Mouse (Mus musculus) lung, adult 10 weeks (tissue): ENCODE data around the gene Olfr1243. TPM values are rescaled to one million over a fixed set of nuclear protein-coding genes. Genes with fewer than 3 reads are reported as not detected.

Experiments used
- polyA plus RNA-seq: library from polyadenylated mRNA; stranded (reverse); fragments of 350-450 nt; fragmentation: Illumina TruSeq; extraction: RNeasy Lipid Tissue Mini Kit (QIAGEN cat#74804); gene quantifications from one replicate; pipeline ENCODE4 v1.2.3, GENCODE M21; 2014; ENCODE audit warnings: low read depth, low replicate concordance; ENCODE audit not compliant: insufficient read depth

Gene Olfr1243
- not detected for polyA plus RNA-seq

DNA sequence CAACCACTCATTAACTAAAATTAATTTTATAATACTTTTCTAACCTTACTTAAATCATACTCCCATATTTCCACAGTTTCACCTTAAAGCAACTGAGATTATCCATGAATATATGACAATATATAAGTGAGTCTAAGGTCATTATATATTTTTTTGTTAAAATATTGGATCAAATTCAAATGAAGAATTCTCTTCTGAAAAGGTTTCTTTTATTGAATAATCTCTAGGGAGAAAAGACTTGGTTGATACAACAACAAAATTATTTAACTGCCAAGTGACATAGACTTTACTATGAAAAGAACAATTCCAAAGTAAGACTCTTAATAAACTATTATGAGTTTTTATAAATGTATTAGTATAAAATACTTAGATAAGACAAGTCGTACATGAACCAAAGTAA, at the start of gene Olfr1243:
Gene Olfr1243, minus strand, starts transcription at position 101 of the 400 bp plus-strand sequence.

DNA sequence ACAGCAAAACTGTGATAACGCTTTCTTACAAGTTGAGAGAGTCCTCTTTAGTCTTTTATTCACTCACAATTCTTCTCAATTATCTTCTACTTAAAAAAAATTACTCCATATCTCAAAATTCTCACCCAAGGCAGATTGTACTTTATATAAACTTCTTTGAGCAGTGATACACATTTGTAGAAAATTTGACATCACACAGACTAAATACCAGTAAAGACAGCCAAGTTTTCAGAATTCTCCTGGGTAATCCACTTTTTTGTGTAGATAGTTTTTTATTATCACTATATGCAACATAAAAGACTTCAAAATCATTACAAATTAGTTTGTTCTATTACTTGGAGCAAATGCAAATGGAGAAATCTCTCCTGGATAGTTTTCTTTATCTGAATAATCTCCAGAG, 47.1 kb upstream of the Olfr1243 start, which contains the start of gene Olfr1245:
Gene Olfr1245, minus strand, starts transcription at position 101 of the 400 bp plus-strand sequence.

DNA sequence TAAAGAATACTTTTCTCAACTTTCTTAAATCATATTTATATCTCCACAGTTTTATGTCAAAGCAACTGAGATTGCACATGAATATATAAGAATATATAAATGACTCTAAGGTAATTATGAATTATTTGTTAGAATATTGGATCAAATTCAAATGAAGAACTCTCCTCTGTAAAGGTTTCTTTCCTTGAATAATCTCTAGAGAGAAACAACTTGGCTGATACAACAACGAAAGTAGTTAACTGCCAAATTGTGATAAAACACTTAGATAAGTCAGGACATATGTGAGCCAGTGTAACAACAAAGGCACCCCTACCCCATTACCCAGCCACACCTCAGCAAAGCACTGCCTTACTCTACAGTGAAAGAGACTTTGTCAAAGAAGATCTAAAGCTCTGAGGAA, 33.1 kb downstream of the Olfr1243 start, which contains the start of gene Olfr1242:
Gene Olfr1242, minus strand, starts transcription at position 101 of the 400 bp plus-strand sequence.

DNA sequence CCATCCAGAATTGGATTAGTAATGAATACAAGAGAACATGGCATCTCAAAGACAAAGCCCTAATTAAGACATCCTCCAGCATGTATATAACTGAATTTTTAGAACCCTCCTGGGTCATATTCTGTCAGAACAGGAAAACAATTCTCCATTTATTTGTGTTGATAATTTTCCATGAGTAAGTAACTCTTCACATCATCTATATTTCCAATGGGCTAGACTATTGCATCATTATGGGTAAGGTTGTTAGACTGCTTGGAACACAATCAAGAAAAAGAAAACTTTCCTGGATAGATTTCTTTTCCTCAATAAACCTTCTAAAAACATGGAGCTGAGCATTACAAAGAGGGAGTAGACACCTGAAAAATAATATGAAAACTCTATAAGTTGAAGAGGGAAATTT, 44.3 kb downstream of the Olfr1243 start, which contains the start of gene Olfr1241:
Gene Olfr1241, minus strand, starts transcription at position 101 of the 400 bp plus-strand sequence.

Other genes with a start within 250 kb of the Olfr1243 start
- gene Olfr1229, start 243.5 kb downstream of the Olfr1243 start, polyA plus RNA-seq, result not detected
- gene Olfr1230, start 234.2 kb downstream of the Olfr1243 start, polyA plus RNA-seq, result not detected
- gene Olfr1231, start 224.4 kb downstream of the Olfr1243 start, polyA plus RNA-seq, result not detected
- gene Olfr1232, start 201.8 kb downstream of the Olfr1243 start, polyA plus RNA-seq, result not detected
- not detected for gene Olfr1233, start 189.1 kb downstream of the Olfr1243 start, polyA plus RNA-seq
- not detected for gene Olfr1234, start 166.6 kb downstream of the Olfr1243 start, polyA plus RNA-seq
- gene Olfr1238, start 121.8 kb downstream of the Olfr1243 start, polyA plus RNA-seq, result not detected
- gene Olfr1239, start 111.1 kb downstream of the Olfr1243 start, polyA plus RNA-seq, result not detected
- not detected for gene Olfr1240, start 88.5 kb downstream of the Olfr1243 start, polyA plus RNA-seq
- not detected for gene Olfr1241, start 44.4 kb downstream of the Olfr1243 start, polyA plus RNA-seq
- not detected for gene Olfr1242, start 33.2 kb downstream of the Olfr1243 start, polyA plus RNA-seq
- gene Olfr1245, start 47.0 kb upstream of the Olfr1243 start, polyA plus RNA-seq, result not detected
- not detected for gene Olfr1246, start 61.7 kb upstream of the Olfr1243 start, polyA plus RNA-seq
- gene Olfr1247, start 82.6 kb upstream of the Olfr1243 start, polyA plus RNA-seq, result not detected
- not detected for gene Olfr1248, start 86.8 kb upstream of the Olfr1243 start, polyA plus RNA-seq
- gene Olfr1249, start 103.5 kb upstream of the Olfr1243 start, polyA plus RNA-seq, result not detected
- not detected for gene Olfr1250, start 130.0 kb upstream of the Olfr1243 start, polyA plus RNA-seq
- not detected for gene Olfr1251, start 140.4 kb upstream of the Olfr1243 start, polyA plus RNA-seq
- not detected for gene Olfr1252, start 193.5 kb upstream of the Olfr1243 start, polyA plus RNA-seq
- not detected for gene Olfr1253, start 225.6 kb upstream of the Olfr1243 start, polyA plus RNA-seq